Mouse (Mus musculus) megakaryocyte, embryonic 14.5 days (primary cell): ENCODE measurements at regions not wholly inside any gene's neighbourhood (a gene's known extent, or its start where the extent isn't known, plus 50 kb on each side); places are given as distances from the start of the nearest gene placed in this dataset.

Source experiments
- FLI1 ChIP-seq: IDR thresholded peaks from 2 replicates; pipeline ENCODE4 v1.6.1; 2012; ENCODE audit warnings: low read length, inconsistent platforms, mixed read lengths
- GATA1 ChIP-seq: IDR thresholded peaks from 3 replicates; pipeline ENCODE4 v1.6.1; 2012; ENCODE audit warnings: mixed read lengths, low read length, inconsistent platforms, borderline replicate concordance

GRCm38 (mm10) chr17:85869179-85869578 lies 181.1 kb upstream of the Six2 start:
- TF ChIP-seq GATA1 (no peak), FLI1 (no peak)
